Mouse (Mus musculus): ENCODE measurements around the gene Taf1c.

The Taf1c gene

GRCm38 (mm10) chr8:119572411-119572810 is 32.6 kb downstream of the Taf1c start:
- DNase-seq (ENCODE audit: low read depth) = no peak

- no peak for DNase-seq (ENCODE audit: low read depth)
These were observed 33.9 kb downstream of the Taf1c start for GRCm38 (mm10) chr8:119571135-119571534.

- peak; percentile 65 for DNase-seq (ENCODE audit: low read depth)
These were observed 35.1 kb downstream of the Taf1c start for GRCm38 (mm10) chr8:119569881-119570280.

- DNase-seq (ENCODE audit: low read depth) = no peak
These were observed 36.1 kb downstream of the Taf1c start for GRCm38 (mm10) chr8:119568951-119569350.

GRCm38 (mm10) chr8:119568251-119568650 is 36.8 kb downstream of the Taf1c start:
- DNase-seq (ENCODE audit: low read depth) = no peak

- no peak for DNase-seq (ENCODE audit: low read depth)
These were observed 38.7 kb downstream of the Taf1c start for GRCm38 (mm10) chr8:119566367-119566766.

GRCm38 (mm10) chr8:119563849-119564251 is 41.2 kb downstream of the Taf1c start:
- DNase-seq (ENCODE audit: low read depth) = no peak

GRCm38 (mm10) chr8:119559402-119559720 is 45.7 kb downstream of the Taf1c start:
- DNase-seq (ENCODE audit: low read depth) = no peak

- DNase-seq (ENCODE audit: low read depth) = peak; percentile 99
These were observed 46.2 kb downstream of the Taf1c start, which contains the start of gene Mbtps1 for GRCm38 (mm10) chr8:119558603-119559401. Gene Mbtps1, minus strand, starts transcription at chr8:119558735.

- DNase-seq (ENCODE audit: low read depth) = peak; percentile 92
These were observed 47.0 kb downstream of the Taf1c start for GRCm38 (mm10) chr8:119557821-119558602.

- peak; percentile 30 for DNase-seq (ENCODE audit: low read depth)
These were observed 47.9 kb downstream of the Taf1c start for GRCm38 (mm10) chr8:119557132-119557531.

GRCm38 (mm10) chr8:119555861-119556260 is 49.2 kb downstream of the Taf1c start:
- no peak for DNase-seq (ENCODE audit: low read depth)

- DNase-seq (ENCODE audit: low read depth) = no peak
These were observed 52.1 kb downstream of the Taf1c start for GRCm38 (mm10) chr8:119552967-119553366.

GRCm38 (mm10) chr8:119548560-119549113 is 56.4 kb downstream of the Taf1c start:
- DNase-seq (ENCODE audit: low read depth) = peak; percentile 47
